Mouse (Mus musculus) frontal cortex, adult 2 months (tissue): ENCODE results near the gene Gm28036. TPM values are rescaled to one million over a fixed set of nuclear protein-coding genes. Genes with fewer than 3 reads are reported as not detected.

Experiments used
- DNase-seq, 2 experiments: peaks; one replicate each; pipeline ENCODE4 v3.0.0; 2022; ENCODE audit warnings: low spot score in 1 of 2; ENCODE audit errors: extremely low spot score in 1 of 2
- polyA plus RNA-seq: library from polyadenylated mRNA; depleted of rRNA; stranded (reverse); fragments of >200 nt; gene quantifications from 2 replicates; pipeline ENCODE4 v1.2.3, GENCODE M21; 2012

Gm28036 gene
- polyA plus RNA-seq, 1 experiment: 4.3 TPM

- no peak for DNase-seq
Measured at GRCm38 (mm10) chr2:156087391-156088110, 39.3 kb downstream of the Gm28036 start.

GRCm38 (mm10) chr2:156084541-156084940 lies 42.4 kb downstream of the Gm28036 start:
- no peak for DNase-seq

- DNase-seq: no peak
Measured at GRCm38 (mm10) chr2:156080391-156080790, 46.5 kb downstream of the Gm28036 start.

- no peak for DNase-seq
Measured at GRCm38 (mm10) chr2:156079674-156080073, 47.2 kb downstream of the Gm28036 start.

GRCm38 (mm10) chr2:156079183-156079560 lies 47.7 kb downstream of the Gm28036 start:
- DNase-seq: no peak

- DNase-seq: no peak
Measured at GRCm38 (mm10) chr2:156078421-156079182, 48.3 kb downstream of the Gm28036 start.

GRCm38 (mm10) chr2:156077461-156077860 lies 49.4 kb downstream of the Gm28036 start:
- no peak for DNase-seq

- no peak for DNase-seq
Measured at GRCm38 (mm10) chr2:156073725-156074124, 53.2 kb downstream of the Gm28036 start.

GRCm38 (mm10) chr2:156071236-156071635 lies 55.7 kb downstream of the Gm28036 start:
- DNase-seq: no peak

GRCm38 (mm10) chr2:156067916-156068315 lies 59.0 kb downstream of the Gm28036 start:
- DNase-seq: no peak

GRCm38 (mm10) chr2:156066126-156066525 lies 60.8 kb downstream of the Gm28036 start:
- no peak for DNase-seq

GRCm38 (mm10) chr2:156065099-156066041 lies 61.5 kb downstream of the Gm28036 start, which contains the start of gene Spag4:
Spag4 (plus strand) TSS chr2:156065175.
- DNase-seq: peak in 1 of 2 experiments; percentile 70

GRCm38 (mm10) chr2:156052816-156053215 lies 74.1 kb downstream of the Gm28036 start, which contains the start of gene Fer1l4:
Fer1l4 (minus strand) TSS chr2:156052947.
- DNase-seq: no peak

GRCm38 (mm10) chr2:156047929-156048328 lies 79.0 kb downstream of the Gm28036 start:
- no peak for DNase-seq

- DNase-seq: no peak
Measured at GRCm38 (mm10) chr2:156042903-156043302, 84.0 kb downstream of the Gm28036 start.

GRCm38 (mm10) chr2:156039390-156039789 lies 87.5 kb downstream of the Gm28036 start:
- no peak for DNase-seq

- no peak for DNase-seq
Measured at GRCm38 (mm10) chr2:156025482-156025881, 101.4 kb downstream of the Gm28036 start.
